Mouse (Mus musculus) MEL (cell line): ENCODE measurements at regions not wholly inside any gene's neighbourhood (a gene's known extent, or its start where the extent isn't known, plus 50 kb on each side); places are given as distances from the start of the nearest gene placed in this dataset.
A peak's percentile ranks its signal among the peaks of the same experiment; 100 is the strongest.

Source experiments
- DNase-seq: peaks from one replicate; pipeline ENCODE4 v3.0.0; 2011; ENCODE audit warnings: low read depth, low spot score
- H3K27ac ChIP-seq: 2 replicates; pipeline ENCODE4 v1.5.1; 2012; ENCODE audit warnings: low read depth, mild to moderate bottlenecking, control low read depth, low read length, moderate library complexity; ENCODE audit not compliant: control insufficient read depth
- H3K27me3 ChIP-seq, 2 experiments: fragments of 150-350 bp in 1 of 2; sonication (generic) in 1 of 2; 2 replicates each; pipeline ENCODE4 v1.6.1; 2012; ENCODE audit warnings: low read length in 2 of 2, mild to moderate bottlenecking in 2 of 2, improper control_type of control experiment in 1 of 2, moderate library complexity in 1 of 2; ENCODE audit not compliant: insufficient read depth in 2 of 2, control insufficient read depth in 1 of 2
- H3K36me3 ChIP-seq, 2 experiments: 2 replicates each; pipeline ENCODE4 v1.6.1; 2012 to 2014; ENCODE audit warnings: low read length in 2 of 2, improper control_type of control experiment in 1 of 2, inconsistent platforms in 1 of 2, mild to moderate bottlenecking in 1 of 2; ENCODE audit not compliant: insufficient read depth in 2 of 2, control insufficient read depth in 1 of 2
- H3K4me1 ChIP-seq, 2 experiments: fragments of 150-350 bp in 1 of 2; sonication (generic) in 1 of 2; 2 replicates each; pipeline ENCODE4 v1.6.1; 2012; ENCODE audit warnings: low read length in 2 of 2, improper control_type of control experiment in 1 of 2, mild to moderate bottlenecking in 1 of 2; ENCODE audit not compliant: insufficient read depth in 2 of 2, control insufficient read depth in 1 of 2
- H3K4me3 ChIP-seq, 2 experiments: fragments of 150-350 bp in 1 of 2; sonication (generic) in 1 of 2; 2 replicates each; pipeline ENCODE4 v1.5.1; 2012; ENCODE audit warnings: low read depth in 2 of 2, low read length in 2 of 2, mild to moderate bottlenecking in 2 of 2, moderate library complexity in 2 of 2, control low read depth in 1 of 2, improper control_type of control experiment in 1 of 2; ENCODE audit not compliant: control insufficient read depth in 1 of 2, insufficient read depth in 1 of 2
- H3K79me2 ChIP-seq: 2 replicates; pipeline ENCODE4 v1.6.1; 2012; ENCODE audit warnings: mild to moderate bottlenecking, low read length, moderate library complexity; ENCODE audit not compliant: control insufficient read depth, poor library complexity, insufficient read depth
- H3K9ac ChIP-seq: 2 replicates; pipeline ENCODE4 v1.6.1; 2012; ENCODE audit warnings: low read depth, mild to moderate bottlenecking, control low read depth, low read length, moderate library complexity; ENCODE audit not compliant: control insufficient read depth, poor library complexity, severe bottlenecking
- H3K9me3 ChIP-seq: fragments of 150-350 bp; sonication (generic); replicated peaks from 2 replicates; pipeline ENCODE4 v1.6.1; 2012; ENCODE audit warnings: mild to moderate bottlenecking, low read length, improper control_type of control experiment, moderate library complexity; ENCODE audit not compliant: insufficient read depth
- BHLHE40 ChIP-seq: IDR thresholded peaks from 2 replicates; pipeline ENCODE4 v1.6.1; 2012; ENCODE audit warnings: low read depth, mild to moderate bottlenecking, inconsistent platforms, low read length, improper control_type of control experiment, borderline replicate concordance
- CHD1 ChIP-seq: IDR thresholded peaks from 2 replicates; pipeline ENCODE4 v1.6.1; 2012; ENCODE audit warnings: low read depth, mild to moderate bottlenecking, inconsistent platforms, low read length, improper control_type of control experiment
- CTCF ChIP-seq, 3 experiments: IDR thresholded peaks in 2 of 3; conservative IDR thresholded peaks in 1 of 3; 2 replicates each; pipeline ENCODE4 v1.5.1; 2011 to 2012; ENCODE audit warnings: low read length in 3 of 3, low read depth in 2 of 3, mild to moderate bottlenecking in 2 of 3, improper control_type of control experiment in 1 of 3, inconsistent platforms in 1 of 3, mixed read lengths in 1 of 3, moderate library complexity in 1 of 3; ENCODE audit not compliant: control insufficient read depth in 1 of 3, insufficient read depth in 1 of 3, poor library complexity in 1 of 3, severe bottlenecking in 1 of 3
- E2F4 ChIP-seq: IDR thresholded peaks from 2 replicates; pipeline ENCODE4 v1.6.1; 2011; ENCODE audit warnings: low read depth, low read length, improper control_type of control experiment, borderline replicate concordance
- GABPA ChIP-seq: IDR thresholded peaks from 2 replicates; pipeline ENCODE4 v1.6.1; 2012; ENCODE audit warnings: low read depth, mild to moderate bottlenecking, inconsistent platforms, low read length, improper control_type of control experiment, moderate library complexity
- HCFC1 ChIP-seq: IDR thresholded peaks from 2 replicates; pipeline ENCODE4 v1.6.1; 2012; ENCODE audit warnings: low read depth, mild to moderate bottlenecking, inconsistent platforms, low read length, improper control_type of control experiment, moderate library complexity
- MAFK ChIP-seq: IDR thresholded peaks from 2 replicates; pipeline ENCODE4 v1.6.1; 2011; ENCODE audit warnings: low read depth, mild to moderate bottlenecking, low read length, improper control_type of control experiment, borderline replicate concordance
- MXI1 ChIP-seq: IDR thresholded peaks from 2 replicates; pipeline ENCODE4 v1.6.1; 2011; ENCODE audit warnings: mild to moderate bottlenecking, low read depth, low read length, improper control_type of control experiment
- NELFE ChIP-seq: IDR thresholded peaks from 2 replicates; pipeline ENCODE4 v1.6.1; 2011; ENCODE audit warnings: low read depth, low read length, improper control_type of control experiment
- RAD21 ChIP-seq: IDR thresholded peaks from 2 replicates; pipeline ENCODE4 v1.6.1; 2011; ENCODE audit warnings: mild to moderate bottlenecking, low read depth, low read length, improper control_type of control experiment
- TBP ChIP-seq: IDR thresholded peaks from 2 replicates; pipeline ENCODE4 v1.8.0; 2011; ENCODE audit warnings: low read depth, low read length, improper control_type of control experiment
- USF1 ChIP-seq: IDR thresholded peaks from 2 replicates; pipeline ENCODE4 v1.6.1; 2014; ENCODE audit warnings: low read depth, mild to moderate bottlenecking, inconsistent platforms, low read length, improper control_type of control experiment, moderate library complexity
- USF2 ChIP-seq, 2 experiments: IDR thresholded peaks; 2 replicates each; pipeline ENCODE4 v1.6.1; 2011 to 2012; ENCODE audit warnings: improper control_type of control experiment in 2 of 2, low read length in 2 of 2, borderline replicate concordance in 1 of 2, inconsistent platforms in 1 of 2, low read depth in 1 of 2, mild to moderate bottlenecking in 1 of 2; ENCODE audit not compliant: insufficient read depth in 1 of 2
- ZMIZ1 ChIP-seq: IDR thresholded peaks from 2 replicates; pipeline ENCODE4 v1.6.1; 2012; ENCODE audit warnings: low read depth, mild to moderate bottlenecking, inconsistent platforms, low read length, improper control_type of control experiment, moderate library complexity
- ZNF384 ChIP-seq: IDR thresholded peaks from 2 replicates; pipeline ENCODE4 v1.6.1; 2012; ENCODE audit warnings: low read depth, mild to moderate bottlenecking, inconsistent platforms, low read length, improper control_type of control experiment

DNA sequence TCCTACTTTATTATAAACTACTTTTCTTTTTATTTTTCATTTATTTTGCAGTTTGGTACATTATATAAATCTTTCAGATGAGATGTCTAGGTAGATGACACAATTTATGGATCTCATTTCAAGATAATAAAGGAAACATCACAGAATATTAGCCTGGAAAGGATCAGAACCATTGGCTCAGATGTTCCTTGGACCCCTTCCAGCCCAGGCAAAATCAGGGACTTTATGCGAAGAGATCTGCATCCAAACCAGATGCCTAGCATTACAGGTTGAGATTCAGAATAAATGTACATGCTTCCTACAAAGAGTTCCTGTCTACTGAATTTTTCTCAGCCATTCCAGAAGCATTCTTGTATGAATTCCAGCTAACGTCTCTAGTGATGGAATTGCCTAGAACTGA lies 650.6 kb downstream of the Cdk5rap2 start (continued):
- TF ChIP-seq MAFK, result no peak

DNA sequence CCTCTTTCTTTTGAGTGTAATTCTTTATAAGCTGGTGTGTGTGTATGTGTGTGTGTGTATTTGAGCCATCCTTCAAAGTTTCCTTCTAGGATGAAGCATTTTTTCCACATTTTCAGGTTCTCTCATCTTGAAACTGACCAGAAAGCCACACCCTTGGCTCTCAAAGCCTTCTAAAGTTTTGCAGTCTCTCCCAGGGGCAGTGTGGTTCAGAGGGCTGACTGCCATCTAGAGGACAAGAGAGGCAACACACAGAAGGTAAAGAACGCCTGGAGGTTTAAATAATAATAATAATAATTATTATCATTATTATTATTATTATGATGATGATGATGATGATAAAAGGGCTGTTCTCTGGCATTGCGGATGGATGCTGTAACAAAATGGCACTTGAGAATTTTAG lies 655.7 kb downstream of the Cdk5rap2 start:
- no peaks in the 10 kb centered on the region for H3K36me3 ChIP-seq
- H3K79me2 ChIP-seq, result no peaks in the 10 kb centered on the region
- no peak overlapping the region for H3K27ac ChIP-seq
- H3K27me3 ChIP-seq, result no peaks in the 10 kb centered on the region
- DNase-seq, result no peak
- H3K9me3 ChIP-seq, result no peaks in the 10 kb centered on the region
- H3K4me3 ChIP-seq, result no peak overlapping the region
- TF ChIP-seq HCFC1, result no peak
- TF ChIP-seq RAD21, result peak; percentile 1
- TF ChIP-seq CTCF (IDR thresholded peaks at IDR 0.05 in 2 of 3, conservative IDR thresholded peaks at IDR 0.05 in 1 of 3; ENCODE audit: control insufficient read depth in 1 of 3, insufficient read depth in 1 of 3, low read depth in 2 of 3, low read length in 3 of 3, poor library complexity in 1 of 3, severe bottlenecking in 1 of 3), result peak in 2 of 3 experiments; percentile 7 to 15; a peak in 1 of 6 replicates
- TF ChIP-seq, all 39 proteins: peak for 2
- Histone ChIP-seq H3K4me1 (no peaks in the 10 kb centered on the region), H3K9ac (no peak overlapping the region)

DNA sequence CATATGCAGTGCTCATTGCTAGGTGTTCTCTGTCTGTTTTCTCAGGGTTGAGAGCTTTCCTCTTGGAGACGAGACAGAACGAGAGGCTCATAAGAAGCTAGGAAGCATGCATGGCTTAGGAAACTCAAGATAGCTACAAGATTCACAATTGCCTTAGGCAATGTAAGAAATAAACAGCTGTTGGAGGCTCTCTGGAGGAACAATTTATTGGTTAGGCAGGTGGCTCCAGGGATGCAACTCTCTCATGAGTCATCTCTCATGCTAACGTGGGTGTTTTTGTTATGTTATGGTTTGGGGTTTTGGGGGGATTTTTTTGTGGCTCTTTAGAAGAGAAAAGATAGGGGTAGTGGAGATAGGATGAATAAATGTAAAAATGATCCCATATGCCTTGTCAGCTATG lies 657.2 kb downstream of the Cdk5rap2 start:
- no peak for DNase-seq
- H3K4me1 ChIP-seq, result no peaks in the 10 kb centered on the region
- H3K9me3 ChIP-seq, result no peaks in the 10 kb centered on the region
- H3K79me2 ChIP-seq, result no peaks in the 10 kb centered on the region
- H3K36me3 ChIP-seq, result no peaks in the 10 kb centered on the region
- TF ChIP-seq E2F4, result no peak
- no peak for TF ChIP-seq CTCF (IDR thresholded peaks at IDR 0.05 in 2 of 3, conservative IDR thresholded peaks at IDR 0.05 in 1 of 3; ENCODE audit: control insufficient read depth in 1 of 3, insufficient read depth in 1 of 3, low read depth in 2 of 3, low read length in 3 of 3, poor library complexity in 1 of 3, severe bottlenecking in 1 of 3)
- TF ChIP-seq CHD1, result no peak
- no peak for TF ChIP-seq GABPA
- TF ChIP-seq MAFK, result no peak
- no peak for TF ChIP-seq ZNF384
- no peak for TF ChIP-seq RAD21
- TF ChIP-seq BHLHE40, result no peak
- no peak for TF ChIP-seq ZMIZ1
- no peak for TF ChIP-seq MXI1
- no peak for TF ChIP-seq USF1
- TF ChIP-seq TBP, result no peak
- no peak for TF ChIP-seq HCFC1
- no peak for TF ChIP-seq NELFE
- no peak for TF ChIP-seq USF2 (IDR thresholded peaks at IDR 0.05; ENCODE audit: borderline replicate concordance in 1 of 2, insufficient read depth in 1 of 2, low read depth in 1 of 2, low read length in 2 of 2)
- TF ChIP-seq, all 39 proteins: peak for 0
- no peak overlapping the region for H3K4me3 ChIP-seq
- no peak overlapping the region for H3K27ac ChIP-seq
- no peaks in the 10 kb centered on the region for H3K27me3 ChIP-seq
- H3K9ac ChIP-seq, result no peak overlapping the region
